Mouse (Mus musculus): ENCODE measurements around the gene Plppr2. TPM values are rescaled to one million over a fixed set of nuclear protein-coding genes. Genes with fewer than 3 reads are reported as not detected.

The Plppr2 gene
- polyA plus RNA-seq, 1 experiment from 2014 or later, result 22.2 TPM

DNA sequence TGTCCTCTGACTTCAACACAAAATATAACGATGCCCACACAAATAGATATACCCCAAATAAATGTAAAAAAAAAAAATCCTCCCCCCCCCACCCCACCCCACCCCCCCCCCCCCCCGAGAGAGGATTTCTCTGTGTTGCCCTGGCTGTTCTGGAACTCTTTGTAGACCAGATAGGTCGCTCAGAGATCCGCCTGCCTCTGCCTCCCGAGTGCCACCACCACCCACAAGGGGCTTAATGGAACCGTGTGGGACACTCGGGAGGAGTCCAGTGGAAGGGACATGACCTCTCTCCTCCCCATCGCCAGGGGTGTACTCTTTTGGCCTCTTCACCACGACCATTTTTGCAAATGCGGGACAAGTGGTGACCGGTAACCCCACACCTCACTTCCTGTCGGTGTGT lies 6.2 kb downstream of the Plppr2 start:
- Histone ChIP-seq H3K9ac (ENCODE audit: low read length) (no peak overlapping the region), H3K4me2 (no peak overlapping the region), H3K36me3 (ENCODE audit: control insufficient read depth, insufficient read depth, low read length) (no peaks in the 10 kb centered on the region; the same call in 1 of the 2 replicates)

DNA sequence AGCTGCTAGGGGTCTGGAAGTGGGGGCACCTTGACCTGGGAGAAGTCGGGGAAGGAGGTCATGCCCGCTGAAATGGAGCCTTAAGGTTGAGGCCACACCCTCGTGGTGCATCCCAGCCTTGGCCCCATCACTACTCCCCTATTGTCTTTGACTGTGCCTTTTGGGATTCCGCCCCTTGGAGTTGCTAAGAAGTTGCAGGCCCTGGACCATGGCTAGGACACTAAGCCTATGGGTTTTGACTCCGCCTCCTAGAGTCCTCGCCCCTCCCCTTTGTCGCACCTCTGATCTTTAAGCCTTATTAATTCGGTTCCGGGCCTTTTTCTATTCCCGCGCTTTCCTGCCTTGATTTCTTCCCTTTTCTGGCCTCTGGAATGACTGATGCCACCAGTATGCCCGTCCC lies 6.8 kb downstream of the Plppr2 start:
- H3K9me3 ChIP-seq (ENCODE audit: control insufficient read depth, low read length), result no peaks in the 10 kb centered on the region
- H3K4me2 ChIP-seq, result no peak overlapping the region
- no peak overlapping the region for H3K27ac ChIP-seq (ENCODE audit: low read depth, low read length)
- no peak overlapping the region for H3K4me3 ChIP-seq (ENCODE audit: low read depth, low read length)
- WGBS, result 56% methylated on average over 12 of the region's 12 CpGs
- no peaks in the 10 kb centered on the region for H3K27me3 ChIP-seq (ENCODE audit: control insufficient read depth, insufficient read depth, low read length)
- ATAC-seq (ENCODE audit: low FRiP score) (no peak), DNase-seq (ENCODE audit: low spot score, missing footprints) (peak; percentile 78)
- no peak overlapping the region for H3K9ac ChIP-seq (ENCODE audit: low read length)
- H3K36me3 ChIP-seq (ENCODE audit: control insufficient read depth, insufficient read depth, low read length), result no peaks in the 10 kb centered on the region; the same call in 1 of the 2 replicates
- H3K4me1 ChIP-seq (ENCODE audit: control insufficient read depth, insufficient read depth, low read length), result peaks cover 8% of the 10 kb centered on the region; the same call in 1 of the 2 replicates

More for the DNA sequence above, 6.2 kb downstream of the Plppr2 start:
- H3K9me3 ChIP-seq (ENCODE audit: control insufficient read depth, low read length), result no peaks in the 10 kb centered on the region
- no peak overlapping the region for H3K4me3 ChIP-seq (ENCODE audit: low read depth, low read length)
- DNase-seq (ENCODE audit: low spot score, missing footprints), result peak; percentile 51
- H3K27ac ChIP-seq (ENCODE audit: low read depth, low read length), result no peak overlapping the region
- no peaks in the 10 kb centered on the region for H3K27me3 ChIP-seq (ENCODE audit: control insufficient read depth, insufficient read depth, low read length)
- peaks cover 8% of the 10 kb centered on the region; the same call in 1 of the 2 replicates for H3K4me1 ChIP-seq (ENCODE audit: control insufficient read depth, insufficient read depth, low read length)
- ATAC-seq (ENCODE audit: low FRiP score), result no peak
- 82% methylated on average over 12 of the region's 12 CpGs for WGBS

DNA sequence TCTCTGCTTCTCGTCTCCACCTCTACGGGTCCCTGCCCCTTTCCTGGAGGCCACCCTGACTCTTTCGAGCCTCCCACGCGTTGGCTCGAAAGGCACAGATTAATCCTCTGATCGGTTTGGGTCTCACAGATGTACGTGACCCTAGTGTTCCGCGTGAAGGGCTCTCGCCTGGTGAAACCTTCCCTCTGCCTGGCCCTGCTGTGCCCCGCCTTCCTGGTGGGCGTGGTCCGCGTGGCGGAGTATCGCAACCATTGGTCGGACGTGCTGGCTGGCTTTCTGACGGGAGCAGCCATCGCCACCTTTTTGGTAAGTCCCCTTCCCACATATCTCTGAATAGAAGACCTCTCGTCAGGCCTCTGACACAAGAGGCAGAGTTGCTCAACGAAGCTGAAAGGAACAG lies 7.4 kb downstream of the Plppr2 start:
- DNase-seq (ENCODE audit: low spot score, missing footprints), result peak; percentile 85
- no peaks in the 10 kb centered on the region; the same call in 1 of the 2 replicates for H3K36me3 ChIP-seq (ENCODE audit: control insufficient read depth, insufficient read depth, low read length)

GRCm38 (mm10) chr9:21947540-21948130 lies 10.8 kb downstream of the Plppr2 start:
- H3K4me2 ChIP-seq, result peak overlapping the region; percentile 11; the same call in 1 of the 2 replicates
- H3K9me3 ChIP-seq (ENCODE audit: control insufficient read depth, low read length), result no peaks in the 10 kb centered on the region
- peaks cover 8% of the 10 kb centered on the region; the same call in 1 of the 2 replicates for H3K4me1 ChIP-seq (ENCODE audit: control insufficient read depth, insufficient read depth, low read length)
- no peak overlapping the region for H3K27ac ChIP-seq (ENCODE audit: low read depth, low read length)
- H3K36me3 ChIP-seq (ENCODE audit: control insufficient read depth, insufficient read depth, low read length), result no peaks in the 10 kb centered on the region
- no peak overlapping the region for H3K9ac ChIP-seq (ENCODE audit: low read length)
- DNase-seq (ENCODE audit: low spot score, missing footprints), result peak; percentile 61
- H3K27me3 ChIP-seq (ENCODE audit: control insufficient read depth, insufficient read depth, low read length), result no peaks in the 10 kb centered on the region
- WGBS, result 5% methylated on average over 27 of the region's 28 CpGs
- ATAC-seq (ENCODE audit: low FRiP score), result peak; percentile 17; the same call in 1 of the 2 replicates
- peak overlapping the region; percentile 14; the same call in 1 of the 2 replicates for H3K4me3 ChIP-seq (ENCODE audit: low read depth, low read length)

More for the DNA sequence above, 7.4 kb downstream of the Plppr2 start:
- ATAC-seq (ENCODE audit: low FRiP score), result no peak
- peaks cover 8% of the 10 kb centered on the region; the same call in 1 of the 2 replicates for H3K4me1 ChIP-seq (ENCODE audit: control insufficient read depth, insufficient read depth, low read length)
- H3K9me3 ChIP-seq (ENCODE audit: control insufficient read depth, low read length), result no peaks in the 10 kb centered on the region
- 23% methylated on average over 23 of the region's 23 CpGs for WGBS
- no peaks in the 10 kb centered on the region for H3K27me3 ChIP-seq (ENCODE audit: control insufficient read depth, insufficient read depth, low read length)
- H3K27ac ChIP-seq (ENCODE audit: low read depth, low read length), result no peak overlapping the region
- H3K4me2 ChIP-seq, result no peak overlapping the region
- H3K4me3 ChIP-seq (ENCODE audit: low read depth, low read length), result no peak overlapping the region
- no peak overlapping the region for H3K9ac ChIP-seq (ENCODE audit: low read length)

DNA sequence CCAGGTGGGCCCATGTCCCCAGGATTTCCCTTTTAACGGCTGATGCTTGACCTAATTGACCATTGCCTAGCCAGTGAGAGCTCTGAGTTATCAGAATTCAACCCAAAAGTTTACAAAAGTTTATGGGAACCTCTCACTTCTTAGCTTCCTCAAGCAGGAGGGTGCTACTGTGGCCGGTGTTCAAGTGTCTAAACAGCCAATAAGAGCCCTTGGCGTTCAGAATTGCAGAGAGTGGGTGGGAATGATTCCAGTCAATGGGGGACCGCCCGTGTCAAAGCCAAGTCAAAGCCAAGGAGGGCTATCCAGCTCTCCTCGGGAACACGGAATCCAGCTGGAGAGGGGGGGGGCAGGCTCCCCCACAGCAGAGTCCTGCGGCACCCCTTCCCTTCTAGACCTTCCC lies 11.3 kb downstream of the Plppr2 start:
- DNase-seq (ENCODE audit: low spot score, missing footprints), result peak; percentile 56
- WGBS, result 61% methylated on average over 8 of the region's 8 CpGs
- no peak for ATAC-seq (ENCODE audit: low FRiP score)
- Histone ChIP-seq H3K4me3 (ENCODE audit: low read depth, low read length) (no peak overlapping the region), H3K36me3 (ENCODE audit: control insufficient read depth, insufficient read depth, low read length) (no peaks in the 10 kb centered on the region), H3K4me2 (no peak overlapping the region), H3K9me3 (ENCODE audit: control insufficient read depth, low read length) (no peaks in the 10 kb centered on the region), H3K9ac (ENCODE audit: low read length) (no peak overlapping the region), H3K27ac (ENCODE audit: low read depth, low read length) (no peak overlapping the region), H3K4me1 (ENCODE audit: control insufficient read depth, insufficient read depth, low read length) (peaks cover 8% of the 10 kb centered on the region; the same call in 1 of the 2 replicates), H3K27me3 (ENCODE audit: control insufficient read depth, insufficient read depth, low read length) (no peaks in the 10 kb centered on the region)

- no peaks in the 10 kb centered on the region for H3K36me3 ChIP-seq (ENCODE audit: control insufficient read depth, insufficient read depth, low read length)
- H3K9me3 ChIP-seq (ENCODE audit: control insufficient read depth, low read length), result no peaks in the 10 kb centered on the region
- ATAC-seq (ENCODE audit: low FRiP score), result no peak
- WGBS, result 59% methylated on average over 6 of the region's 6 CpGs
- H3K4me1 ChIP-seq (ENCODE audit: control insufficient read depth, insufficient read depth, low read length), result peaks cover 12% of the 10 kb centered on the region
- no peak overlapping the region for H3K27ac ChIP-seq (ENCODE audit: low read depth, low read length)
- H3K4me3 ChIP-seq (ENCODE audit: low read depth, low read length), result no peak overlapping the region
- H3K27me3 ChIP-seq (ENCODE audit: control insufficient read depth, insufficient read depth, low read length), result no peaks in the 10 kb centered on the region
- no peak overlapping the region for H3K9ac ChIP-seq (ENCODE audit: low read length)
- peak; percentile 45 for DNase-seq (ENCODE audit: low spot score, missing footprints)
- no peak overlapping the region for H3K4me2 ChIP-seq
These were observed 12.0 kb downstream of the Plppr2 start for GRCm38 (mm10) chr9:21948790-21949189.

GRCm38 (mm10) chr9:21950322-21950721 lies 13.5 kb downstream of the Plppr2 start:
- H3K4me3 ChIP-seq (ENCODE audit: low read depth, low read length), result no peak overlapping the region
- no peaks in the 10 kb centered on the region for H3K27me3 ChIP-seq (ENCODE audit: control insufficient read depth, insufficient read depth, low read length)
- DNase-seq (ENCODE audit: low spot score, missing footprints) (peak; percentile 99), ATAC-seq (ENCODE audit: low FRiP score) (no peak)
- H3K9me3 ChIP-seq (ENCODE audit: control insufficient read depth, low read length), result no peaks in the 10 kb centered on the region
- WGBS, result 21% methylated on average over 11 of the region's 11 CpGs
- no peak overlapping the region for H3K4me2 ChIP-seq
- peaks cover 14% of the 10 kb centered on the region for H3K4me1 ChIP-seq (ENCODE audit: control insufficient read depth, insufficient read depth, low read length)
- H3K27ac ChIP-seq (ENCODE audit: low read depth, low read length), result no peak overlapping the region
- no peaks in the 10 kb centered on the region for H3K36me3 ChIP-seq (ENCODE audit: control insufficient read depth, insufficient read depth, low read length)
- no peak overlapping the region for H3K9ac ChIP-seq (ENCODE audit: low read length)

- Histone ChIP-seq H3K9me3 (ENCODE audit: control insufficient read depth, low read length) (no peaks in the 10 kb centered on the region), H3K4me1 (ENCODE audit: control insufficient read depth, insufficient read depth, low read length) (peaks cover 15% of the 10 kb centered on the region), H3K9ac (ENCODE audit: low read length) (no peak overlapping the region), H3K4me2 (no peak overlapping the region), H3K27ac (ENCODE audit: low read depth, low read length) (no peak overlapping the region), H3K4me3 (ENCODE audit: low read depth, low read length) (no peak overlapping the region), H3K36me3 (ENCODE audit: control insufficient read depth, insufficient read depth, low read length) (no peaks in the 10 kb centered on the region), H3K27me3 (ENCODE audit: control insufficient read depth, insufficient read depth, low read length) (no peaks in the 10 kb centered on the region)
- ATAC-seq (ENCODE audit: low FRiP score) (no peak), DNase-seq (ENCODE audit: low spot score, missing footprints) (peak; percentile 79)
- WGBS, result 79% methylated on average over 3 of the region's 3 CpGs
These were observed 15.1 kb downstream of the Plppr2 start for GRCm38 (mm10) chr9:21951977-21952376.

DNA sequence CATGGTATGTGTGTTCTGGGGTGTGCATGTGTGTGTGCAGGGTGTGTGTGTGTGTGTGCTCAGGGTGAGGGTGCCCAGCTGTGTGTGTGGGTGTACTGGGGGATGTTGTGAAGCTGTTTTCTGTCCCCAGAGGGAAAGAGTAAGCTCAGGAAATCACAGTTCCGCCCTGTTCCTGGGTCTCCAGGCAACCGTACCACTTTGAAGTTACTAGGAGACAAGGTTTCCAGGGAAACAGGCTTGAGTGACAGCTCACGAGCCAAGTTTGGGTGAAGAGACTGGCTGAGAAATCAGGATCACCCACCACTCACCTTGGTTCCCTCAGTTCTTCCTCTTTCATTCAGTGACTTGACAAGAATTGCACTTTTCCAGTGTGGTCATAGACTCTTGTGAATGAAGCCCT lies 16.8 kb downstream of the Plppr2 start:
- peaks cover 10% of the 10 kb centered on the region for H3K4me1 ChIP-seq (ENCODE audit: control insufficient read depth, insufficient read depth, low read length)
- peak; percentile 89 for DNase-seq (ENCODE audit: low spot score, missing footprints)
- 3% methylated on average over 3 of the region's 3 CpGs for WGBS
- H3K36me3 ChIP-seq (ENCODE audit: control insufficient read depth, insufficient read depth, low read length), result no peaks in the 10 kb centered on the region
- H3K27ac ChIP-seq (ENCODE audit: low read depth, low read length), result no peak overlapping the region
- H3K9me3 ChIP-seq (ENCODE audit: control insufficient read depth, low read length), result no peaks in the 10 kb centered on the region
- H3K4me2 ChIP-seq, result no peak overlapping the region
- ATAC-seq (ENCODE audit: low FRiP score), result no peak
- no peak overlapping the region for H3K9ac ChIP-seq (ENCODE audit: low read length)
- H3K4me3 ChIP-seq (ENCODE audit: low read depth, low read length), result no peak overlapping the region
- H3K27me3 ChIP-seq (ENCODE audit: control insufficient read depth, insufficient read depth, low read length), result no peaks in the 10 kb centered on the region
